Mouse (Mus musculus): ENCODE measurements around the gene Clba1. TPM values are rescaled to one million over a fixed set of nuclear protein-coding genes. Genes with fewer than 3 reads are reported as not detected.
"Not testable (repeated sequence)": the region's sequence is repeated elsewhere in the genome, so short reads cannot be mapped to it uniquely, and the experiment has no call there.

Gene Clba1
- total RNA-seq, 2 experiments from 2014 or later = 0.16 to 0.40 TPM

- not testable (repeated sequence) for ATAC-seq (ENCODE audit: poor library complexity, severe bottlenecking)
Observed at GRCm38 (mm10) chr12:112842128-112842527, 33.4 kb downstream of the Clba1 start.

GRCm38 (mm10) chr12:112843803-112844202 is 35.1 kb downstream of the Clba1 start:
- peak; percentile 79 for ATAC-seq (ENCODE audit: poor library complexity, severe bottlenecking)

- ATAC-seq (ENCODE audit: poor library complexity, severe bottlenecking) = peak; percentile 62
Observed at GRCm38 (mm10) chr12:112847880-112848279, 39.1 kb downstream of the Clba1 start.

- peak; percentile 74 for ATAC-seq (ENCODE audit: poor library complexity, severe bottlenecking)
Observed at GRCm38 (mm10) chr12:112849235-112850022, 40.7 kb downstream of the Clba1 start.

GRCm38 (mm10) chr12:112850344-112850743 is 41.6 kb downstream of the Clba1 start:
- ATAC-seq (ENCODE audit: poor library complexity, severe bottlenecking) = no peak

GRCm38 (mm10) chr12:112851116-112851515 is 42.4 kb downstream of the Clba1 start:
- no peak for ATAC-seq (ENCODE audit: poor library complexity, severe bottlenecking)

- no peak for ATAC-seq (ENCODE audit: poor library complexity, severe bottlenecking)
Observed at GRCm38 (mm10) chr12:112853050-112853729, 44.5 kb downstream of the Clba1 start.

GRCm38 (mm10) chr12:112854610-112855333 is 46.0 kb downstream of the Clba1 start:
- ATAC-seq (ENCODE audit: poor library complexity, severe bottlenecking) = peak; percentile 78

GRCm38 (mm10) chr12:112856338-112856737 is 47.6 kb downstream of the Clba1 start:
- ATAC-seq (ENCODE audit: poor library complexity, severe bottlenecking) = no peak

GRCm38 (mm10) chr12:112857021-112857925 is 48.5 kb downstream of the Clba1 start:
- no peak for ATAC-seq (ENCODE audit: poor library complexity, severe bottlenecking)

- ATAC-seq (ENCODE audit: poor library complexity, severe bottlenecking) = no peak
Observed at GRCm38 (mm10) chr12:112858581-112859336, 50.0 kb downstream of the Clba1 start.

GRCm38 (mm10) chr12:112859930-112860329 is 51.2 kb downstream of the Clba1 start:
- ATAC-seq (ENCODE audit: poor library complexity, severe bottlenecking) = no peak

- ATAC-seq (ENCODE audit: poor library complexity, severe bottlenecking) = peak; percentile 81
Observed at GRCm38 (mm10) chr12:112860765-112861164, 52.0 kb downstream of the Clba1 start.

GRCm38 (mm10) chr12:112861911-112862321 is 53.2 kb downstream of the Clba1 start:
- ATAC-seq (ENCODE audit: poor library complexity, severe bottlenecking) = no peak

GRCm38 (mm10) chr12:112864804-112865203 is 56.1 kb downstream of the Clba1 start:
- ATAC-seq (ENCODE audit: poor library complexity, severe bottlenecking) = peak; percentile 56

Other genes with a start within 250 kb of the Clba1 start
- gene Inf2, start 220.2 kb upstream of the Clba1 start, total RNA-seq (2015) = 28.0 and 34.3 TPM in 2 replicates
- 9.9 and 13.3 TPM in 2 replicates for gene Inf2, start 220.2 kb upstream of the Clba1 start, total RNA-seq (2017)
- gene Adssl1, start 188.9 kb upstream of the Clba1 start, total RNA-seq (2015) = 73.5 and 82.1 TPM in 2 replicates
- gene Adssl1, start 188.9 kb upstream of the Clba1 start, total RNA-seq (2017) = 72.3 and 74.9 TPM in 2 replicates
- gene Siva1, start 164.3 kb upstream of the Clba1 start, total RNA-seq (2015) = 116 and 130 TPM in 2 replicates
- gene Siva1, start 164.3 kb upstream of the Clba1 start, total RNA-seq (2017) = 122 and 162 TPM in 2 replicates
- gene Akt1, start 134.1 kb upstream of the Clba1 start, total RNA-seq (2015) = 112 and 121 TPM in 2 replicates
- gene Akt1, start 134.1 kb upstream of the Clba1 start, total RNA-seq (2017) = 112 and 118 TPM in 2 replicates
- 6.4 and 9.0 TPM in 2 replicates for gene Zbtb42, start 130.1 kb upstream of the Clba1 start, total RNA-seq (2015)
- gene Zbtb42, start 130.1 kb upstream of the Clba1 start, total RNA-seq (2017) = 3.9 and 4.7 TPM in 2 replicates
- 0.41 and 1.2 TPM in 2 replicates for gene Cep170b, start 88.5 kb upstream of the Clba1 start, total RNA-seq (2015)
- gene Cep170b, start 88.5 kb upstream of the Clba1 start, total RNA-seq (2017) = 0.20 and 0.22 TPM in 2 replicates
- gene Pld4, start 48.3 kb upstream of the Clba1 start, total RNA-seq (2015) = 532 and 545 TPM in 2 replicates
- gene Pld4, start 48.3 kb upstream of the Clba1 start, total RNA-seq (2017) = 316 and 364 TPM in 2 replicates
- not detected in 2 replicates for gene Ahnak2, start 6.3 kb upstream of the Clba1 start, total RNA-seq (2015)
- gene Ahnak2, start 6.3 kb upstream of the Clba1 start, total RNA-seq (2017) = 0.04 and 0.15 TPM in 2 replicates
- gene Cdca4, start 20.5 kb downstream of the Clba1 start, total RNA-seq (2015) = 62.0 and 67.7 TPM in 2 replicates
- 48.9 and 57.9 TPM in 2 replicates for gene Cdca4, start 20.5 kb downstream of the Clba1 start, total RNA-seq (2017)
- gene Gpr132, start 59.3 kb downstream of the Clba1 start, total RNA-seq (2015) = 20.0 and 25.8 TPM in 2 replicates
- 7.6 and 10.7 TPM in 2 replicates for gene Gpr132, start 59.3 kb downstream of the Clba1 start, total RNA-seq (2017)
- gene Jag2, start 120.8 kb downstream of the Clba1 start, total RNA-seq (2015) = 0.36 and 1.3 TPM in 2 replicates
- not detected in 2 replicates for gene Jag2, start 120.8 kb downstream of the Clba1 start, total RNA-seq (2017)
- 9.7 and 10.5 TPM in 2 replicates for gene Nudt14, start 133.2 kb downstream of the Clba1 start, total RNA-seq (2015)
- 11.4 and 11.9 TPM in 2 replicates for gene Nudt14, start 133.2 kb downstream of the Clba1 start, total RNA-seq (2017)
- gene Btbd6, start 167.5 kb downstream of the Clba1 start, total RNA-seq (2015) = 4.2 and 5.9 TPM in 2 replicates
- gene Btbd6, start 167.5 kb downstream of the Clba1 start, total RNA-seq (2017) = 2.4 and 4.0 TPM in 2 replicates
- gene Brf1, start 191.8 kb downstream of the Clba1 start, total RNA-seq (2015) = 20.2 and 25.3 TPM in 2 replicates
- 37.0 and 43.6 TPM in 2 replicates for gene Brf1, start 191.8 kb downstream of the Clba1 start, total RNA-seq (2017)
- gene Pacs2, start 205.6 kb downstream of the Clba1 start, total RNA-seq (2015) = 55.1 TPM in 2 replicates
- gene Pacs2, start 205.6 kb downstream of the Clba1 start, total RNA-seq (2017) = 36.5 and 37.5 TPM in 2 replicates

Measured in megakaryocyte, adult 5-6 weeks (primary cell).